In genomic region chr1:167066933-167067341, GRCm38 (mm10) we compare ENCODE assay signal across 11 mouse cellular contexts.
DNase-seq lines count a peak whose midpoint lies in the region; ATAC-seq lines count a peak whose summit lies in the region.
"Had no signal": no experiment of that assay in that cellular context is flagged by ENCODE, and none has a peak within 500 bp of the region (broad histone marks: within the 10 kb centered on the region; RNA-seq: fewer than 3 reads in every experiment).

No protein-coding gene starts in this region.

- no peak overlapping the region for H3K27ac ChIP-seq in lung, embryonic 16.5 days (ENCODE audit: low read length)
- peak overlapping the region; percentile 56; the same call in 1 of the 2 replicates for H3K27ac ChIP-seq in hindbrain, embryonic 13.5 days
- H3K27ac ChIP-seq in neural tube, embryonic 15.5 days (replicated peaks), result peak overlapping the region; percentile 34
- H3K27ac ChIP-seq: limb, embryonic 12.5 days; macrophage had no signal

- no peak overlapping the region for H3K4me2 ChIP-seq in lung, embryonic 16.5 days (ENCODE audit: low read depth, low read length)
- no peak overlapping the region for H3K4me2 ChIP-seq in hindbrain, embryonic 13.5 days
- H3K4me2 ChIP-seq in neural tube, embryonic 15.5 days, result no peak overlapping the region
- H3K4me2 ChIP-seq: limb, embryonic 12.5 days had no signal

- 49% methylated on average over 9 of the region's 9 CpGs for WGBS in lung, embryonic 16.5 days
- WGBS in hindbrain, embryonic 13.5 days, result 52% methylated on average over 9 of the region's 9 CpGs
- 40% methylated on average over 9 of the region's 9 CpGs for WGBS in neural tube, embryonic 15.5 days

- H3K9me3 ChIP-seq in lung, embryonic 16.5 days (ENCODE audit: control insufficient read depth, low read length), result no peaks in the 10 kb centered on the region
- no peaks in the 10 kb centered on the region for H3K9me3 ChIP-seq in hindbrain, embryonic 13.5 days
- H3K9me3 ChIP-seq in neural tube, embryonic 15.5 days (replicated peaks), result no peaks in the 10 kb centered on the region
- H3K9me3 ChIP-seq: limb, embryonic 12.5 days had no signal

- no peak for DNase-seq in lung, postnatal 14 days
- DNase-seq in cerebellum, adult 18-20 months, result peak; percentile 67 to 80
- DNase-seq in ovary, postnatal 36 days (ENCODE audit: low spot score), result no peak
- DNase-seq in embryo, embryonic 10 days (ENCODE audit: low spot score), result no peak
- DNase-seq: heart, postnatal 14 days; kidney, postnatal 4 days had no signal

- H3K4me1 ChIP-seq in lung, embryonic 16.5 days (replicated peaks; ENCODE audit: control insufficient read depth, insufficient read depth, low read length), result no peaks in the 10 kb centered on the region
- H3K4me1 ChIP-seq in hindbrain, embryonic 13.5 days (replicated peaks), result peaks cover 70% of the 10 kb centered on the region
- peaks cover 30% of the 10 kb centered on the region for H3K4me1 ChIP-seq in neural tube, embryonic 15.5 days
- H3K4me1 ChIP-seq: limb, embryonic 12.5 days had no signal

- no peak overlapping the region for H3K4me3 ChIP-seq in lung, embryonic 16.5 days (ENCODE audit: low read length)
- H3K4me3 ChIP-seq in hindbrain, embryonic 13.5 days, result no peak overlapping the region
- no peak overlapping the region for H3K4me3 ChIP-seq in neural tube, embryonic 15.5 days (replicated peaks)
- H3K4me3 ChIP-seq: limb, embryonic 12.5 days had no signal

- no peaks in the 10 kb centered on the region for H3K36me3 ChIP-seq in lung, embryonic 16.5 days (ENCODE audit: control insufficient read depth, insufficient read depth, low read length)
- no peaks in the 10 kb centered on the region for H3K36me3 ChIP-seq in hindbrain, embryonic 13.5 days
- H3K36me3 ChIP-seq in neural tube, embryonic 15.5 days, result no peaks in the 10 kb centered on the region
- H3K36me3 ChIP-seq: limb, embryonic 12.5 days had no signal

- ATAC-seq in lung, embryonic 16.5 days (ENCODE audit: low read depth), result peak; percentile 30; the same call in 1 of the 2 replicates
- ATAC-seq in hindbrain, embryonic 13.5 days (ENCODE audit: low FRiP score), result peak; percentile 69
- peak; percentile 55 for ATAC-seq in neural tube, embryonic 15.5 days (ENCODE audit: low FRiP score)

- no peak overlapping the region for H3K9ac ChIP-seq in lung, embryonic 16.5 days (ENCODE audit: low read length)
- peak overlapping the region; percentile 44; the same call in 1 of the 2 replicates for H3K9ac ChIP-seq in hindbrain, embryonic 13.5 days
- no peak overlapping the region for H3K9ac ChIP-seq in neural tube, embryonic 15.5 days (replicated peaks)
- H3K9ac ChIP-seq: limb, embryonic 12.5 days had no signal

- no peaks in the 10 kb centered on the region for H3K27me3 ChIP-seq in lung, embryonic 16.5 days (ENCODE audit: control insufficient read depth, insufficient read depth, low read depth, low read length)
- H3K27me3 ChIP-seq in hindbrain, embryonic 13.5 days, result no peaks in the 10 kb centered on the region
- no peaks in the 10 kb centered on the region for H3K27me3 ChIP-seq in neural tube, embryonic 15.5 days (replicated peaks)
- H3K27me3 ChIP-seq: limb, embryonic 12.5 days had no signal

Comparison
In these comparisons a context has a peak if more than half of its experiments do, and no peak if none do; other contexts are left out.
1. DNase-seq: peak in cerebellum, adult 18-20 months (2 of 2); none in lung, postnatal 14 days (single experiment), ovary, postnatal 36 days (single experiment) and embryo, embryonic 10 days (single experiment).
2. Peak in every context shown above with its lines, with median percentiles within 50 percentile points of each other: ATAC-seq.